Mouse (Mus musculus) stomach, embryonic 14.5 days (tissue): Measurements from ENCODE around the gene Mrpl28. TPM values are rescaled to one million over a fixed set of nuclear protein-coding genes. Genes with fewer than 3 reads are reported as not detected.

Experiments
- ATAC-seq: fragments of 200-750 bp; cut with Nextera tagmentation; 2 replicates; pipeline ENCODE4 v1.8.0; 2017; ENCODE audit warnings: low read depth, moderate TSS enrichment; ENCODE audit not compliant: insufficient number of reproducible peaks, insufficient read depth, low FRiP score
- H3K27ac ChIP-seq: fragments of 300-500 bp; sonication (generic); 2 replicates; pipeline ENCODE4 v1.5.1; 2014; ENCODE audit warnings: mild to moderate bottlenecking, low read length, moderate library complexity, mixed read lengths
- H3K27me3 ChIP-seq: fragments of 300-500 bp; sonication (generic); 2 replicates; pipeline ENCODE4 v1.6.1; 2014; ENCODE audit warnings: low read length, control low read depth, mixed read lengths; ENCODE audit not compliant: control insufficient read depth, insufficient read depth
- H3K36me3 ChIP-seq: fragments of 300-500 bp; sonication (generic); 2 replicates; pipeline ENCODE4 v1.6.1; 2014; ENCODE audit warnings: mild to moderate bottlenecking, control low read depth, low read length, moderate library complexity, mixed read lengths; ENCODE audit not compliant: control insufficient read depth, insufficient read depth
- H3K4me1 ChIP-seq: fragments of 300-500 bp; sonication (generic); 2 replicates; pipeline ENCODE4 v1.6.1; 2014; ENCODE audit warnings: low read length, control low read depth, mixed read lengths; ENCODE audit not compliant: control insufficient read depth, insufficient read depth
- H3K4me2 ChIP-seq: fragments of 300-500 bp; sonication (generic); replicated peaks from 2 replicates; pipeline ENCODE4 v1.6.1; 2014; ENCODE audit warnings: low read depth, low read length, control low read depth
- H3K4me3 ChIP-seq: fragments of 300-500 bp; sonication (generic); 2 replicates; pipeline ENCODE4 v1.5.1; 2014; ENCODE audit warnings: low read depth, low read length, control low read depth
- H3K9ac ChIP-seq: fragments of 300-500 bp; sonication (generic); replicated peaks from 2 replicates; pipeline ENCODE4 v1.6.1; 2014; ENCODE audit warnings: low read depth, mild to moderate bottlenecking, control low read depth, low read length, moderate library complexity, mixed read lengths
- H3K9me3 ChIP-seq: fragments of 300-500 bp; sonication (generic); 2 replicates; pipeline ENCODE4 v1.6.1; 2016; ENCODE audit warnings: low read depth, low read length, control low read depth; ENCODE audit not compliant: control insufficient read depth
- WGBS: fragments of 180-500 bp; shearing (Covaris S2); extraction: QIAGEN DNeasy Blood & Tissue Kit; methylation state at CpG from one replicate; pipeline ENCODE4 v1.1.7; 2014; 5-methylcytosine and 5-hydroxymethylcytosine counted together
- polyA plus RNA-seq: library from polyadenylated mRNA; unstranded; fragments of >200 nt; fragmentation: Nextera tagmentation; extraction: Ambion mirVana; gene quantifications from 2 replicates; pipeline ENCODE4 v1.2.1, GENCODE M21; 2014

Mrpl28 gene
- polyA plus RNA-seq, 1 experiment from 2014 or later: 221 TPM

- peak within 1 kb of the TSS; percentile 97 for H3K9ac ChIP-seq
- 1% methylated on average over 42 of the region's 42 CpGs for WGBS
- peaks cover 7% of the 10 kb centered on the region for H3K36me3 ChIP-seq
- peak within 1 kb of the TSS; percentile 91 for H3K27ac ChIP-seq
- peaks cover 13% of the 10 kb centered on the region; the same call in 1 of the 2 replicates for H3K4me1 ChIP-seq
- H3K4me3 ChIP-seq: peak within 1 kb of the TSS; percentile 79
- H3K9me3 ChIP-seq: no peaks in the 10 kb centered on the region
- H3K4me2 ChIP-seq: peak within 1 kb of the TSS; percentile 81
- ATAC-seq: peak; percentile 98
- no peaks in the 10 kb centered on the region for H3K27me3 ChIP-seq
Observed at GRCm38 (mm10) chr17:26138239-26138836, 15.0 kb downstream of the Mrpl28 start, which contains the start of gene Axin1. Gene Axin1, plus strand, starts transcription at chr17:26138688.

GRCm38 (mm10) chr17:26138901-26139381 lies 15.6 kb downstream of the Mrpl28 start:
- H3K4me1 ChIP-seq: peaks cover 13% of the 10 kb centered on the region; the same call in 1 of the 2 replicates
- peaks cover 12% of the 10 kb centered on the region for H3K36me3 ChIP-seq
- H3K4me3 ChIP-seq: peak overlapping the region; percentile 79
- under 1% methylated on average over 56 of the region's 58 CpGs for WGBS
- H3K27me3 ChIP-seq: no peaks in the 10 kb centered on the region
- peak; percentile 60 for ATAC-seq
- H3K27ac ChIP-seq: peak overlapping the region; percentile 91
- peak overlapping the region; percentile 97 for H3K9ac ChIP-seq
- no peaks in the 10 kb centered on the region for H3K9me3 ChIP-seq
- peak overlapping the region; percentile 81 for H3K4me2 ChIP-seq

- no peak overlapping the region for H3K27ac ChIP-seq
- 86% methylated on average over 4 of the region's 4 CpGs for WGBS
- ATAC-seq: no peak
- peaks cover 24% of the 10 kb centered on the region for H3K36me3 ChIP-seq
- no peaks in the 10 kb centered on the region for H3K27me3 ChIP-seq
- peaks cover 12% of the 10 kb centered on the region; the same call in 1 of the 2 replicates for H3K4me1 ChIP-seq
- H3K9me3 ChIP-seq: no peaks in the 10 kb centered on the region
- no peak overlapping the region for H3K4me3 ChIP-seq
- H3K9ac ChIP-seq: no peak overlapping the region
- no peak overlapping the region for H3K4me2 ChIP-seq
Observed at GRCm38 (mm10) chr17:26142796-26143195, 19.5 kb downstream of the Mrpl28 start.

GRCm38 (mm10) chr17:26143386-26143785 lies 20.1 kb downstream of the Mrpl28 start:
- Histone ChIP-seq H3K27me3 (no peaks in the 10 kb centered on the region), H3K27ac (no peak overlapping the region), H3K9ac (no peak overlapping the region), H3K9me3 (no peaks in the 10 kb centered on the region), H3K4me3 (no peak overlapping the region), H3K4me2 (no peak overlapping the region), H3K36me3 (peaks cover 24% of the 10 kb centered on the region), H3K4me1 (peaks cover 10% of the 10 kb centered on the region; the same call in 1 of the 2 replicates)
- no peak for ATAC-seq
- WGBS: 93% methylated on average over 5 of the region's 5 CpGs

- H3K9ac ChIP-seq: no peak overlapping the region
- H3K27ac ChIP-seq: no peak overlapping the region
- no peak overlapping the region for H3K4me2 ChIP-seq
- WGBS: 86% methylated on average over 2 of the region's 2 CpGs
- H3K9me3 ChIP-seq: no peaks in the 10 kb centered on the region
- no peaks in the 10 kb centered on the region for H3K27me3 ChIP-seq
- peaks cover 20% of the 10 kb centered on the region for H3K36me3 ChIP-seq
- H3K4me1 ChIP-seq: no peaks in the 10 kb centered on the region
- ATAC-seq: no peak
- H3K4me3 ChIP-seq: no peak overlapping the region
Observed at GRCm38 (mm10) chr17:26149056-26149455, 25.8 kb downstream of the Mrpl28 start.

GRCm38 (mm10) chr17:26151886-26152630 lies 28.8 kb downstream of the Mrpl28 start:
- H3K36me3 ChIP-seq: peaks cover 9% of the 10 kb centered on the region

GRCm38 (mm10) chr17:26162736-26163135 lies 39.4 kb downstream of the Mrpl28 start:
- H3K4me3 ChIP-seq: no peak overlapping the region
- H3K27ac ChIP-seq: no peak overlapping the region
- H3K4me2 ChIP-seq: no peak overlapping the region
- no peaks in the 10 kb centered on the region for H3K27me3 ChIP-seq
- WGBS: 89% methylated on average over 1 of the region's 1 CpGs
- peaks cover 6% of the 10 kb centered on the region for H3K36me3 ChIP-seq
- H3K4me1 ChIP-seq: no peaks in the 10 kb centered on the region
- no peak for ATAC-seq
- H3K9me3 ChIP-seq: no peaks in the 10 kb centered on the region
- H3K9ac ChIP-seq: no peak overlapping the region

More at GRCm38 (mm10) chr17:26151886-26152630, 28.8 kb downstream of the Mrpl28 start:
- H3K4me3 ChIP-seq: no peak overlapping the region
- H3K9ac ChIP-seq: no peak overlapping the region
- no peaks in the 10 kb centered on the region for H3K27me3 ChIP-seq
- no peaks in the 10 kb centered on the region for H3K4me1 ChIP-seq
- H3K27ac ChIP-seq: no peak overlapping the region
- H3K4me2 ChIP-seq: no peak overlapping the region
- no peak for ATAC-seq
- no peaks in the 10 kb centered on the region for H3K9me3 ChIP-seq
- WGBS: 95% methylated on average over 2 of the region's 2 CpGs

GRCm38 (mm10) chr17:26168039-26168438 lies 44.7 kb downstream of the Mrpl28 start:
- no peaks in the 10 kb centered on the region for H3K9me3 ChIP-seq
- H3K4me1 ChIP-seq: no peaks in the 10 kb centered on the region
- H3K4me3 ChIP-seq: no peak overlapping the region
- ATAC-seq: no peak
- no peak overlapping the region for H3K4me2 ChIP-seq
- peaks cover 13% of the 10 kb centered on the region for H3K36me3 ChIP-seq
- 78% methylated on average over 2 of the region's 2 CpGs for WGBS
- no peak overlapping the region for H3K9ac ChIP-seq
- H3K27me3 ChIP-seq: no peaks in the 10 kb centered on the region
- no peak overlapping the region for H3K27ac ChIP-seq
